Mouse (Mus musculus) cortical plate, adult 2 months (tissue): ENCODE measurements around the gene Gm9936. TPM values are rescaled to one million over a fixed set of nuclear protein-coding genes. Genes with fewer than 3 reads are reported as not detected.

ENCODE experiments used
- H3K27ac ChIP-seq: fragments of 200-500 bp; 2 replicates; pipeline ENCODE4 v1.5.1; 2012; ENCODE audit warnings: low read length, control low read depth, inconsistent platforms; ENCODE audit not compliant: insufficient read depth
- H3K4me1 ChIP-seq: fragments of 200-500 bp; 2 replicates; pipeline ENCODE4 v1.6.1; 2011; ENCODE audit warnings: low read length; ENCODE audit not compliant: control insufficient read depth, insufficient read depth
- H3K4me3 ChIP-seq: fragments of 200-500 bp; 2 replicates; pipeline ENCODE4 v1.5.1; 2011; ENCODE audit warnings: mild to moderate bottlenecking, low read length, control low read depth; ENCODE audit not compliant: insufficient read depth
- CTCF ChIP-seq: fragments of 200-500 bp; IDR thresholded peaks from 2 replicates; pipeline ENCODE4 v1.5.1; 2011; ENCODE audit warnings: mild to moderate bottlenecking, control low read depth, low read length; ENCODE audit not compliant: insufficient read depth; ENCODE audit errors: extremely low read depth
- POLR2A ChIP-seq: fragments of 200-500 bp; IDR thresholded peaks from 2 replicates; pipeline ENCODE4 v1.6.1; 2011; ENCODE audit warnings: mild to moderate bottlenecking, low read length, control low read depth; ENCODE audit not compliant: insufficient read depth; ENCODE audit errors: extremely low read depth
- polyA plus RNA-seq: library from polyadenylated mRNA; depleted of rRNA; stranded (reverse); fragments of >200 nt; gene quantifications from 2 replicates; pipeline ENCODE4 v1.2.3, GENCODE M21; 2012; rRNA removed

The Gm9936 gene
- polyA plus RNA-seq, 1 experiment, result 0.25 TPM

GRCm38 (mm10) chr5:114813525-114814181 is 44.8 kb downstream of the Gm9936 start:
- TF ChIP-seq CTCF (no peak), POLR2A (peak; percentile 96)
- peak overlapping the region; percentile 76 for H3K4me3 ChIP-seq
- H3K27ac ChIP-seq, result peak overlapping the region; percentile 88
- peaks cover 2% of the 10 kb centered on the region for H3K4me1 ChIP-seq

- Histone ChIP-seq H3K4me1 (peaks cover 2% of the 10 kb centered on the region), H3K27ac (no peak overlapping the region), H3K4me3 (no peak overlapping the region)
- TF ChIP-seq POLR2A (no peak), CTCF (no peak)
Measured at GRCm38 (mm10) chr5:114809826-114810225, 48.7 kb downstream of the Gm9936 start.

- no peak overlapping the region for H3K27ac ChIP-seq
- TF ChIP-seq CTCF, result no peak
- no peak for TF ChIP-seq POLR2A
- H3K4me3 ChIP-seq, result no peak overlapping the region
Measured at GRCm38 (mm10) chr5:114809181-114809756, 49.2 kb downstream of the Gm9936 start.

GRCm38 (mm10) chr5:114808385-114808784 is 50.1 kb downstream of the Gm9936 start:
- Histone ChIP-seq H3K27ac (no peak overlapping the region), H3K4me3 (no peak overlapping the region), H3K4me1 (peaks cover 2% of the 10 kb centered on the region)
- TF ChIP-seq CTCF, result no peak
- no peak for TF ChIP-seq POLR2A

More at GRCm38 (mm10) chr5:114809181-114809756, 49.2 kb downstream of the Gm9936 start:
- H3K4me1 ChIP-seq, result peaks cover 2% of the 10 kb centered on the region

GRCm38 (mm10) chr5:114807893-114808292 is 50.6 kb downstream of the Gm9936 start:
- peaks cover 2% of the 10 kb centered on the region for H3K4me1 ChIP-seq
- H3K27ac ChIP-seq, result no peak overlapping the region
- no peak overlapping the region for H3K4me3 ChIP-seq
- no peak for TF ChIP-seq POLR2A
- no peak for TF ChIP-seq CTCF

GRCm38 (mm10) chr5:114807468-114807867 is 51.0 kb downstream of the Gm9936 start:
- no peak overlapping the region for H3K27ac ChIP-seq
- no peak overlapping the region for H3K4me3 ChIP-seq
- peaks cover 2% of the 10 kb centered on the region for H3K4me1 ChIP-seq
- no peak for TF ChIP-seq POLR2A
- no peak for TF ChIP-seq CTCF

- H3K4me1 ChIP-seq, result peaks cover 2% of the 10 kb centered on the region
- 0 out of 2 replicates have a peak overlapping the region, but pooled peaks have one; percentile 61 for H3K27ac ChIP-seq
- H3K4me3 ChIP-seq, result no peak overlapping the region
- TF ChIP-seq CTCF, result no peak
- no peak for TF ChIP-seq POLR2A
Measured at GRCm38 (mm10) chr5:114807063-114807462, 51.4 kb downstream of the Gm9936 start.

- TF ChIP-seq POLR2A, result no peak
- no peak for TF ChIP-seq CTCF
- Histone ChIP-seq H3K27ac (peak overlapping the region; percentile 61), H3K4me3 (no peak overlapping the region), H3K4me1 (peaks cover 2% of the 10 kb centered on the region)
Measured at GRCm38 (mm10) chr5:114806636-114807035, 51.8 kb downstream of the Gm9936 start.

Other genes with a start within 250 kb of the Gm9936 start
- 1.7 and 2.1 TPM in 2 replicates for gene Trpv4, start 200.3 kb downstream of the Gm9936 start, polyA plus RNA-seq
- gene Gltp, start 167.7 kb downstream of the Gm9936 start, polyA plus RNA-seq, result 58.0 and 69.6 TPM in 2 replicates
- gene Tchp, start 150.9 kb downstream of the Gm9936 start, polyA plus RNA-seq, result 14.8 and 15.6 TPM in 2 replicates
- 36.2 and 38.5 TPM in 2 replicates for gene Ankrd13a, start 84.0 kb downstream of the Gm9936 start, polyA plus RNA-seq
- gene Git2, start 83.2 kb downstream of the Gm9936 start, polyA plus RNA-seq, result 44.0 and 44.1 TPM in 2 replicates
- 232 and 245 TPM in 2 replicates for gene 1500011B03Rik, start 35.2 kb downstream of the Gm9936 start, polyA plus RNA-seq
- gene 4930519G04Rik, start 5.0 kb downstream of the Gm9936 start, polyA plus RNA-seq, result 0.06 TPM in 1 of 2 replicates, not detected in the other
- gene Oasl2, start 38.3 kb upstream of the Gm9936 start, polyA plus RNA-seq, result 7.5 and 8.6 TPM in 2 replicates
- gene Oasl1, start 64.6 kb upstream of the Gm9936 start, polyA plus RNA-seq, result 0.35 and 0.78 TPM in 2 replicates
- 129 and 136 TPM in 2 replicates for gene 2210016L21Rik, start 83.5 kb upstream of the Gm9936 start, polyA plus RNA-seq
- not detected in 2 replicates for gene Hnf1a, start 112.4 kb upstream of the Gm9936 start, polyA plus RNA-seq
- 66.4 and 68.5 TPM in 2 replicates for gene Sppl3, start 152.5 kb upstream of the Gm9936 start, polyA plus RNA-seq
- not detected in 2 replicates for gene Gm10401, start 239.6 kb upstream of the Gm9936 start, polyA plus RNA-seq